Mouse (Mus musculus): ENCODE measurements around the gene Rgs3. TPM values are rescaled to one million over a fixed set of nuclear protein-coding genes. Genes with fewer than 3 reads are reported as not detected.
A peak's percentile ranks its signal among the peaks of the same experiment; 100 is the strongest.

Gene Rgs3
- polyA plus RNA-seq, 1 experiment from 2014 or later: 6.6 TPM

DNA sequence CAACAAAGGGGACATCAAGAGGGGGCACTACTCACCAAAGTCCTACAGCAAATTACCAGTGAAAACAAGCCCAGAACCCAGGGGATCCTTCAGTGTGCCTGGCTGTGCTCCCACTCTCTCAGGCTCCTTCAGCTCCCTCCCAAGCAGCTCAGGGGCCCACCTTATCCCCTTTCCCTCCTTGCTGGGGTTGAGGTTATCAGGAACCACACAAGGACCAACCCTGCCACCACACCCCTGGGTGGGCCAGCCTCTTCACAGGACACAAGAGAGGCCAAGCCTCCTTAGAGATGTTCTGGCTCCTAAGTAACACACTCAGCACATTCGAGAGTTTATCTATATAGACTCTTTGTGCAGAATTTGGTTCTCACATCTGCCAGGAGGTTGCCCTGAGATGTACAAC is 43.1 kb upstream of the Rgs3 start:
- H3K9ac ChIP-seq (replicated peaks): peak overlapping the region; percentile 85

DNA sequence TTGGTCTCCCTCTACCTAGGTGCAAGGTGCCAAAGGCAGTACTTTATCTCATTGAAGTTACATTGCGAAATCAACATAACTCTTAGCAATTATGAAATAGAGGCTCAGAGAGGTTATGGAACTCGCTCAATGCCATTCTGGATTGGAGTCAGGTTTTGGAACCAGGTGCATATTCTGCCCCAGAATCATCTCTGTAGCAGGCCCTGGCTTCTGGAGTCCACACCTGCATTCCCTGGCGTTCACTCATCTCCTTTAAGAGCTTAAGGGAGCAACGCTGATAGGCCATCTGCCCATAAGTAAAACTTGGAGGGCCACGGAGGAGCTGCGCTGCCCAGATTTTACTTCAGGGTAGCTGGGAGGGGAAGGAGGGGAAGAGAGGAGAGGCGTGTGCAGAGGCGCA is 42.6 kb upstream of the Rgs3 start:
- Histone ChIP-seq H3K27me3 (ENCODE audit: insufficient read depth, low read length) (no peaks in the 10 kb centered on the region), H3K36me3 (replicated peaks; ENCODE audit: insufficient read depth, low read length) (peaks cover 22% of the 10 kb centered on the region), H3K9ac (replicated peaks) (peak overlapping the region; percentile 85), H3K27ac (ENCODE audit: low read depth) (peak overlapping the region; percentile 93), H3K4me1 (ENCODE audit: insufficient read depth) (peaks cover 30% of the 10 kb centered on the region), H3K4me3 (ENCODE audit: low read depth, low read length) (peak overlapping the region; percentile 70), H3K4me2 (ENCODE audit: low read depth, low read length) (peak overlapping the region; percentile 84), H3K9me3 (ENCODE audit: low read length) (no peaks in the 10 kb centered on the region)
- DNase-seq (peak; percentile 36), ATAC-seq (peak; percentile 33)
- TF ChIP-seq EP300 (IDR thresholded peaks at IDR 0.05; ENCODE audit: low read depth) (no peak), CTCF (IDR thresholded peaks at IDR 0.05; ENCODE audit: low read depth) (no peak)
- WGBS (ENCODE audit: insufficient replicate concordance): 42% methylated on average over 8 of the region's 8 CpGs

More for the DNA sequence above, 43.1 kb upstream of the Rgs3 start:
- Histone ChIP-seq H3K27me3 (ENCODE audit: insufficient read depth, low read length) (no peaks in the 10 kb centered on the region), H3K9me3 (ENCODE audit: low read length) (no peaks in the 10 kb centered on the region), H3K27ac (ENCODE audit: low read depth) (peak overlapping the region; percentile 93), H3K4me3 (ENCODE audit: low read depth, low read length) (peak overlapping the region; percentile 70), H3K4me2 (ENCODE audit: low read depth, low read length) (peak overlapping the region; percentile 84), H3K4me1 (ENCODE audit: insufficient read depth) (peaks cover 30% of the 10 kb centered on the region), H3K36me3 (replicated peaks; ENCODE audit: insufficient read depth, low read length) (peaks cover 26% of the 10 kb centered on the region)
- DNase-seq (peak; percentile 84), ATAC-seq (peak; percentile 87)
- TF ChIP-seq CTCF (IDR thresholded peaks at IDR 0.05; ENCODE audit: low read depth) (no peak), EP300 (IDR thresholded peaks at IDR 0.05; ENCODE audit: low read depth) (peak; percentile 96)
- WGBS (ENCODE audit: insufficient replicate concordance): 18% methylated on average over 1 of the region's 1 CpGs

DNA sequence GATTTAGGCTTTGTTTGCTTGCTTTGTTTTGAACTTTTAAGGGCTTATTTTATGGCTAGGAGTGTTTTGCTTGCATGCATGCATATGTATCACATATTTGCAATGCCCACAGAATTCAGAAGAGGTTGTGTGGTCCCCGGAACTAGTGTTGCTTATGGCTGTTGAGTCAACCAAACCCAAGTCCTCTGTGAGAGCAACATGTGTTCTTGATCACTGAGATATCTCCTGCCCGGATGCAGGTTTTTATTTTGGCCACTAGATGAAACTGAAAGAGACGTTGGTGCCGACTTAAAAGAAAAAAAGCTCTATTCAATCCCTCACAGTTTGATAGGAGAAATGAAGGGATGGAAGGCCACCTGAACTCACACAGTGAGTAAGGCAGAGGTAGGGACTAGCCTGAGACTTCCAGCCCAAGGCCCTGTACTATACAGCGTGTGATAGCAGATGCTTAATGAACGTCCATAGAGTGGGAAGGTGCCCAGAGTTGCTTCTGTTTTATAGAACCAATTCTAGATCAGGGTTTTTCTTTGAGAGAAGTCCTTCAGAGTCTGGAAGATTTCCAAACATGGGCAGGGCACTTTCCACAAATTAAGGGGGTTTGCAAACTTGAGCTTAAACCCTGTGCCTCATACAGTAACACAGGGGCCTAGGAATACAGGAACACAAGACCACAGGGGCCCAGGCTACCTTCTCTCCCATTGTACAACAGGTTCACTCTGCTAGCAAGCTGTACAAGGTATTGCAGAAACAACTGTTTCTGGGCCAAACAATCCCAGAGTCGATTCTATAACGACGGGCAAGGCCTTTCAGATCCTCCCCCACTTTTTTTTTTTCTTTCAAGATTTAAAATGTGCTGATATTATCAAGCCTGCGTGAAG is 41.9 kb upstream of the Rgs3 start:
- WGBS (ENCODE audit: insufficient replicate concordance): 61% methylated on average over 10 of the region's 10 CpGs
- DNase-seq: peak; percentile 16

DNA sequence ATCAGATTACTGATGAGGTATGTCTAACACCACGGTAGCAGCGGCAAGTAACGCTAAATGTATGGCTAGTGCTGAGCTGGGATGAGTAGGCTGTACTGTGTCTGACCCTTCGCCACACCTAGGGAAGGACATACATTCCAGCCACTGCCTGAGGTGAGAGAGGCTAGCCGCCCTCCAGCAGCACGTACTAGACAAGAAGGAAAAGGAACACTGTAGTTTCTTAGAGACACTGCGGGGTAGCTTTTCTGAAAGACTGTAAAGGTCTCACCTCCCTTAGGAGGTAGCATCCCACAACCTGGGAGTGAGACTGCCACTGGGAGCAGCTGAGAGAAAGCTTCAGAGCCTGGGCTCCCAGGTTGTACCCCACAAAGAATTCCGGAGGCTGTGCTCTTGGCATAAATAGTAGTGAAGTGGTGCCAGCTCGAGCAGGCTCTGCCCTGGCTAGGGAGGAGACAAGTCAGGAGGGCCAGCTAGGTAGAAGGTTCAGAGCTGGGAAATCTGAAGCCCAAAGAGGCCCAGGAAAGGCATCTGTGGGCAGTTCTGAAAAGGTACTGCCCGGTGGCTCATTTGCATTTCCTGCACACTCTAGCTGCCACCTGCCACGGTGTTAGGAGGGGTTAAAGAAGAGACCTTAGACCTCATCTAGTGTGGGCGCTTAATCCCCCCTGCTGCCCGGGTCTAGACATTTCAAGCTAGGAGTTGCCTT is 41.1 kb upstream of the Rgs3 start:
- Histone ChIP-seq H3K9ac (replicated peaks) (peak overlapping the region; percentile 85), H3K4me1 (ENCODE audit: insufficient read depth) (peaks cover 30% of the 10 kb centered on the region), H3K27ac (ENCODE audit: low read depth) (peak overlapping the region; percentile 93), H3K4me2 (ENCODE audit: low read depth, low read length) (peak overlapping the region; percentile 84), H3K4me3 (ENCODE audit: low read depth, low read length) (peak overlapping the region; percentile 70), H3K9me3 (ENCODE audit: low read length) (no peaks in the 10 kb centered on the region), H3K36me3 (replicated peaks; ENCODE audit: insufficient read depth, low read length) (peaks cover 9% of the 10 kb centered on the region), H3K27me3 (ENCODE audit: insufficient read depth, low read length) (no peaks in the 10 kb centered on the region)
- ATAC-seq (no peak), DNase-seq (peak; percentile 26)
- no peak for TF ChIP-seq CTCF (IDR thresholded peaks at IDR 0.05; ENCODE audit: low read depth)
- TF ChIP-seq EP300 (IDR thresholded peaks at IDR 0.05; ENCODE audit: low read depth): no peak
- 36% methylated on average over 13 of the region's 13 CpGs for WGBS (ENCODE audit: insufficient replicate concordance)

More for the DNA sequence above, 41.9 kb upstream of the Rgs3 start:
- peaks cover 15% of the 10 kb centered on the region for H3K36me3 ChIP-seq (replicated peaks; ENCODE audit: insufficient read depth, low read length)
- no peaks in the 10 kb centered on the region for H3K27me3 ChIP-seq (ENCODE audit: insufficient read depth, low read length)
- TF ChIP-seq CTCF (IDR thresholded peaks at IDR 0.05; ENCODE audit: low read depth) (no peak), EP300 (IDR thresholded peaks at IDR 0.05; ENCODE audit: low read depth) (no peak)
- no peaks in the 10 kb centered on the region for H3K9me3 ChIP-seq (ENCODE audit: low read length)
- H3K4me1 ChIP-seq (ENCODE audit: insufficient read depth): peaks cover 30% of the 10 kb centered on the region
- H3K4me2 ChIP-seq (ENCODE audit: low read depth, low read length): peak overlapping the region; percentile 84
- H3K4me3 ChIP-seq (ENCODE audit: low read depth, low read length): peak overlapping the region; percentile 70
- peak overlapping the region; percentile 93 for H3K27ac ChIP-seq (ENCODE audit: low read depth)
- ATAC-seq: no peak
- H3K9ac ChIP-seq (replicated peaks): peak overlapping the region; percentile 85

DNA sequence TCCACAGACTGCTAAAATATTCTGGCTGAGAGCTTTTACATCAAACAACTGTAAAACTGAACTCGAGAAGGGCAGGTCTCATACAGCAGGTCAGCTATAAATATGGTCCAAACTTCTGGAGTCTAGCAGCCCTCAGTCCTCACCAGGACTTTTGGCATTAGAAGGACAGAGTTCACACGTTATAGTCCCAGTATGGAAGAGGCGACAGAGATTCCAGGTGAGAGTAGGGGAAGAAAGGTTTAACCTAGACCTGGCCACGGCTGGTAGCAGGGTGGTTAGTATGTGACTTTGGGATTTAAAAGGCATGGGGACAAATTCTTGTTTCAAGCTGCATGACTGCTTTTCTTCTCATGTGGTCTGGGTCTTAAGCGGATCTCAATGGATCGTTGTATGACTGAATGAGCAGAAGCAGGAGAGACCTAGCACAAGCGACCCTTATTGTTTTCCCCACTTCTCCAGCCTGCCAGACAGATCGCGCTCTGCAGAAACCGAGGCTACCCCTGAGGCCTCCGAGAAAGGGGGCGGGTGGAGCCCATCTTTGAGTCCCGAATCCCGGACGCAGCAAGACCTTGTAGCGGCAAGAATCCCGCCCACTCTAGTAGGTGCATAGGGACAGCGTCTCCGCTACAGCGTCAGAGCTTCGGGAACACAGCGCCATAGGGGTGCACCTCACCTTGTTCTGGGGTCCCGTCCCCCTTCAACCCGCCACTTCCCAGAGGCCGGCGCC is 40.4 kb upstream of the Rgs3 start:
- WGBS (ENCODE audit: insufficient replicate concordance): 2% methylated on average over 26 of the region's 26 CpGs
- ATAC-seq (peak; percentile 8), DNase-seq (no peak)
- Histone ChIP-seq H3K27ac (ENCODE audit: low read depth) (peak overlapping the region; percentile 93), H3K36me3 (replicated peaks; ENCODE audit: insufficient read depth, low read length) (0 out of 2 replicates have a peak, but pooled peaks cover 2% of the 10 kb centered on the region), H3K9ac (replicated peaks) (peak overlapping the region; percentile 85), H3K27me3 (ENCODE audit: insufficient read depth, low read length) (no peaks in the 10 kb centered on the region), H3K4me2 (ENCODE audit: low read depth, low read length) (peak overlapping the region; percentile 84), H3K9me3 (ENCODE audit: low read length) (no peaks in the 10 kb centered on the region), H3K4me1 (ENCODE audit: insufficient read depth) (peaks cover 36% of the 10 kb centered on the region), H3K4me3 (ENCODE audit: low read depth, low read length) (peak overlapping the region; percentile 70)
- no peak for TF ChIP-seq EP300 (IDR thresholded peaks at IDR 0.05; ENCODE audit: low read depth)
- TF ChIP-seq CTCF (IDR thresholded peaks at IDR 0.05; ENCODE audit: low read depth): no peak

Measured in liver, postnatal 0 days (tissue).